Mouse (Mus musculus): ENCODE data around the gene Ppp2r1b. TPM values are rescaled to one million over a fixed set of nuclear protein-coding genes. Genes with fewer than 3 reads are reported as not detected.

Gene Ppp2r1b
- polyA plus RNA-seq, 1 experiment: 13.0 TPM

GRCm38 (mm10) chr9:50848821-50849220, 3.7 kb downstream of the Ppp2r1b start:
- TF ChIP-seq POLR2A (IDR thresholded peaks at IDR 0.05; ENCODE audit: low read depth, low read length): no peak
- no peak for TF ChIP-seq CTCF (conservative IDR thresholded peaks at IDR 0.05; ENCODE audit: insufficient read depth, insufficient read length, low read depth, low read length)
- DNase-seq: peak; percentile 88
- 44% methylated on average over 5 of the region's 5 CpGs for WGBS
- H3K4me3 ChIP-seq (ENCODE audit: insufficient read depth, low read depth, low read length): no peak overlapping the region
- H3K4me1 ChIP-seq (ENCODE audit: control insufficient read depth, insufficient read depth, low read length): peaks cover 21% of the 10 kb centered on the region
- peak overlapping the region; percentile 97 for H3K27ac ChIP-seq (ENCODE audit: insufficient read depth, low read depth, low read length)
- H3K36me3 ChIP-seq (ENCODE audit: control insufficient read depth, insufficient read depth, low read length): no peaks in the 10 kb centered on the region
- no peaks in the 10 kb centered on the region for H3K27me3 ChIP-seq (replicated peaks; ENCODE audit: control insufficient read depth, insufficient read depth, low read length)

DNA sequence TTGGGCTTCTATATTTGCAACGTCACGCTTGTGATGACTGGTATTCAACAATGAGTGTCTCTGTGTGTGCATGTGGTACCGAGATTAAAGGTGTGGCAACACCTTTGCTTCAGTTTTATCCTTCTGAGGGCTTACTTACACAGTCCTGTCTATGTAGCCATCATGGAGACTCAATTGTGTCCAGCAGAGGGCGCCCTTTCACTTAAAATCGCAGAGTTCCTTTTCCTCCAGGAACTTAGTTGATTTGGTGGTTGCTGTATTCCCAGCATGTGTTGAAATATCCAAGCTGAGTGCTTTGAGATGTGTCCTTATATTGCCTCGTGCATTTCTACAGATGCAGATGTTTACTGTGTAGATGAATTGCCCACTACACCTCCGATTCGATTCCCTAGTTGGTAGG, 4.1 kb downstream of the Ppp2r1b start:
- no peak overlapping the region for H3K4me3 ChIP-seq (ENCODE audit: insufficient read depth, low read depth, low read length)
- H3K36me3 ChIP-seq (ENCODE audit: control insufficient read depth, insufficient read depth, low read length): no peaks in the 10 kb centered on the region
- H3K27ac ChIP-seq (ENCODE audit: insufficient read depth, low read depth, low read length): peak overlapping the region; percentile 79
- WGBS: 17% methylated on average over 8 of the region's 8 CpGs
- TF ChIP-seq POLR2A (IDR thresholded peaks at IDR 0.05; ENCODE audit: low read depth, low read length) (no peak), CTCF (conservative IDR thresholded peaks at IDR 0.05; ENCODE audit: insufficient read depth, insufficient read length, low read depth, low read length) (peak; percentile 50)
- peak; percentile 92 for DNase-seq
- H3K4me1 ChIP-seq (ENCODE audit: control insufficient read depth, insufficient read depth, low read length): peaks cover 21% of the 10 kb centered on the region
- no peaks in the 10 kb centered on the region for H3K27me3 ChIP-seq (replicated peaks; ENCODE audit: control insufficient read depth, insufficient read depth, low read length)

DNA sequence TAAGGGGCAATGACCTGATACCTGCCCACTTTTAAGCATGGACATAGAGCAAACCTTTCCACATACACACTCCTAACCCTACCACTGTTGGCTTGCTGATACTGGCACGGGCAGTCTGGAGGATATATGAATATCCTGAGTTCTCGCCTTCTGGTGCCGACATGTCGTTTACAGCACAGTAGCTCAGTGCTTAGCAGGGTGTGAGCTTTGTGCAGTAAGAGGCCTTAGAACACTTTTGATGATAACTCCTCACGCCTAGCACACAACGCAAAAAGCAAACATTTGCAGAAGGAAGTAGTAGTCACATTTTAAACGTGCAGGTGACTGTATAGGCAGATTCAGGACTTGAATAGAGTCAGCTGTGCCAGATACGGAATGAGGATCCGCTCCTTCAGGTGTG, 4.7 kb downstream of the Ppp2r1b start:
- no peak for DNase-seq
- TF ChIP-seq POLR2A (IDR thresholded peaks at IDR 0.05; ENCODE audit: low read depth, low read length) (no peak), CTCF (conservative IDR thresholded peaks at IDR 0.05; ENCODE audit: insufficient read depth, insufficient read length, low read depth, low read length) (no peak)
- no peaks in the 10 kb centered on the region for H3K36me3 ChIP-seq (ENCODE audit: control insufficient read depth, insufficient read depth, low read length)
- no peaks in the 10 kb centered on the region for H3K27me3 ChIP-seq (replicated peaks; ENCODE audit: control insufficient read depth, insufficient read depth, low read length)
- WGBS: 74% methylated on average over 9 of the region's 9 CpGs
- no peak overlapping the region for H3K4me3 ChIP-seq (ENCODE audit: insufficient read depth, low read depth, low read length)
- H3K4me1 ChIP-seq (ENCODE audit: control insufficient read depth, insufficient read depth, low read length): peaks cover 20% of the 10 kb centered on the region
- 0 out of 2 replicates have a peak overlapping the region, but pooled peaks have one; percentile 20 for H3K27ac ChIP-seq (ENCODE audit: insufficient read depth, low read depth, low read length)

- WGBS: 47% methylated on average over 11 of the region's 11 CpGs
- Histone ChIP-seq H3K4me1 (ENCODE audit: control insufficient read depth, insufficient read depth, low read length) (peaks cover 16% of the 10 kb centered on the region), H3K36me3 (ENCODE audit: control insufficient read depth, insufficient read depth, low read length) (no peaks in the 10 kb centered on the region), H3K27me3 (replicated peaks; ENCODE audit: control insufficient read depth, insufficient read depth, low read length) (no peaks in the 10 kb centered on the region), H3K27ac (ENCODE audit: insufficient read depth, low read depth, low read length) (no peak overlapping the region), H3K4me3 (ENCODE audit: insufficient read depth, low read depth, low read length) (no peak overlapping the region)
- DNase-seq: no peak
- TF ChIP-seq POLR2A (IDR thresholded peaks at IDR 0.05; ENCODE audit: low read depth, low read length): no peak
- no peak for TF ChIP-seq CTCF (conservative IDR thresholded peaks at IDR 0.05; ENCODE audit: insufficient read depth, insufficient read length, low read depth, low read length)
Observed at GRCm38 (mm10) chr9:50850271-50850670, 5.2 kb downstream of the Ppp2r1b start.

GRCm38 (mm10) chr9:50850713-50851112, 5.6 kb downstream of the Ppp2r1b start:
- Histone ChIP-seq H3K27me3 (replicated peaks; ENCODE audit: control insufficient read depth, insufficient read depth, low read length) (no peaks in the 10 kb centered on the region), H3K4me1 (ENCODE audit: control insufficient read depth, insufficient read depth, low read length) (peaks cover 16% of the 10 kb centered on the region), H3K36me3 (ENCODE audit: control insufficient read depth, insufficient read depth, low read length) (no peaks in the 10 kb centered on the region), H3K4me3 (ENCODE audit: insufficient read depth, low read depth, low read length) (no peak overlapping the region), H3K27ac (ENCODE audit: insufficient read depth, low read depth, low read length) (no peak overlapping the region)
- 46% methylated on average over 8 of the region's 8 CpGs for WGBS
- no peak for TF ChIP-seq POLR2A (IDR thresholded peaks at IDR 0.05; ENCODE audit: low read depth, low read length)
- TF ChIP-seq CTCF (conservative IDR thresholded peaks at IDR 0.05; ENCODE audit: insufficient read depth, insufficient read length, low read depth, low read length): no peak
- no peak for DNase-seq

DNA sequence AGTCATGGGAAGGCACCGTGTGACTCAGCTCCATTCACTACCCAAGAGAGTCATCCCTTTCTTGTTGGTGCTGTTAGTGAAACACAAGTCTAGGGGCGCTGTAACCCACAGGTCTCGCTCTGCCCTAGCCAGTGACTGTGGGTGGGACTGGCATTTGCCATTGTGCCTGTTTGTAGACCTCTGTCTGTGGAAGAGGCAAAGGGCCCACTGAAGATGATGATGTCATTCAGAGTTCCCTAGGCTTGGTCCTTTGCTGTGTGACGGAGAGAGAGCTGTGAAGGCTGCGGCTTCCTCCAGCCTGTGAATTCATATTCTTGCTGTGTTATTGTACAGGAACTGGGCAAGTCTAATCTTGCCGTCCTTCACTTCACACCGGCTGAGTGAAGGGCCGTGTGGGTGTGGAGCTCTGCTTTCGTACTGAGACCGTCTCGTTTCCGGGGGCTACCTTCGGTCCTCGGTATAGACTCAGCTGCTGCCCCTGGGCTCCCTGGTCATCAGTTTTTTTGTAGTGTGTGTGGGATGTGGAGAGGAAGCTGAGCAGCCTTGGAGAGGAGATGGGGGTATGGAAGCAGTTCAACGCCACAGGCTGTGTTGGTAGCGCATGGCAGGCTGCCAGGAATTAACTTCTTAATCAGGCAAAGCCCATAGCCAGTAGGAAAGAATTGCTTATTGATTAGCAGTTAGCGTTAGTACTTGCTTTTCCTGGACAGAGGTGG, 7.7 kb downstream of the Ppp2r1b start:
- Histone ChIP-seq H3K4me3 (ENCODE audit: insufficient read depth, low read depth, low read length) (no peak overlapping the region), H3K27me3 (replicated peaks; ENCODE audit: control insufficient read depth, insufficient read depth, low read length) (no peaks in the 10 kb centered on the region), H3K36me3 (ENCODE audit: control insufficient read depth, insufficient read depth, low read length) (no peaks in the 10 kb centered on the region), H3K4me1 (ENCODE audit: control insufficient read depth, insufficient read depth, low read length) (peaks cover 10% of the 10 kb centered on the region; the same call in 1 of the 2 replicates), H3K27ac (ENCODE audit: insufficient read depth, low read depth, low read length) (no peak overlapping the region)
- no peak for TF ChIP-seq CTCF (conservative IDR thresholded peaks at IDR 0.05; ENCODE audit: insufficient read depth, insufficient read length, low read depth, low read length)
- TF ChIP-seq POLR2A (IDR thresholded peaks at IDR 0.05; ENCODE audit: low read depth, low read length): no peak
- DNase-seq: no peak
- WGBS: 53% methylated on average over 17 of the region's 17 CpGs

DNA sequence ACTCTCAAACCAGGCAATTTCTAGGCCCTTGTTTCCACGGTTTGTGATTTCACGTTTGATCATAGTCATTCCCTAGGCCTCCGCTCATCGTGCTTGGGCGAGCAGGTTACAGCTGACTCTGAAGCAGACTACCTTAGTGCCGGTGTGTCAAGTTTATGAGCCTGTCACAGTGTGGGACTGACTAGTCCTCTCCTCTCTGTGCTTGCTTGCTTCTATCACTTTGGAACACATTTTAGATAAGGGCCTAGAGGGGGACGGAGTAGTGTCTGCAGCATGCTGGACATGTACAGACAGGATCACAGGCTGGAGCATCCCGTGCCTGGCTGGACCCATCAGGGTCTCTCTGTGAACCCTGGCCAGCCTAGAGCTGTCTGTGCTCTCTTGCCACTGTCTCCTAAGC, 9.3 kb downstream of the Ppp2r1b start:
- H3K36me3 ChIP-seq (ENCODE audit: control insufficient read depth, insufficient read depth, low read length): no peaks in the 10 kb centered on the region
- 61% methylated on average over 8 of the region's 8 CpGs for WGBS
- no peak overlapping the region for H3K4me3 ChIP-seq (ENCODE audit: insufficient read depth, low read depth, low read length)
- no peaks in the 10 kb centered on the region for H3K27me3 ChIP-seq (replicated peaks; ENCODE audit: control insufficient read depth, insufficient read depth, low read length)
- peaks cover 7% of the 10 kb centered on the region; the same call in 1 of the 2 replicates for H3K4me1 ChIP-seq (ENCODE audit: control insufficient read depth, insufficient read depth, low read length)
- TF ChIP-seq CTCF (conservative IDR thresholded peaks at IDR 0.05; ENCODE audit: insufficient read depth, insufficient read length, low read depth, low read length): no peak
- TF ChIP-seq POLR2A (IDR thresholded peaks at IDR 0.05; ENCODE audit: low read depth, low read length): no peak
- H3K27ac ChIP-seq (ENCODE audit: insufficient read depth, low read depth, low read length): no peak overlapping the region
- DNase-seq: no peak
